Mouse (Mus musculus): ENCODE results near the gene Klf16. TPM values are rescaled to one million over a fixed set of nuclear protein-coding genes. Genes with fewer than 3 reads are reported as not detected.

Gene Klf16
- polyA plus RNA-seq, 1 experiment from 2014 or later, result 4.8 TPM

GRCm38 (mm10) chr10:80546945-80547344 lies 30.2 kb downstream of the Klf16 start:
- no peak overlapping the region for H3K27ac ChIP-seq (ENCODE audit: low read depth, low read length)
- H3K4me3 ChIP-seq (ENCODE audit: low read depth, low read length), result no peak overlapping the region
- no peaks in the 10 kb centered on the region for H3K4me1 ChIP-seq (replicated peaks; ENCODE audit: control insufficient read depth, insufficient read depth, low read length)
- TF ChIP-seq CTCF (IDR thresholded peaks at IDR 0.05; ENCODE audit: low read depth), result no peak
- no peak for ATAC-seq
- no peak overlapping the region for H3K4me2 ChIP-seq (replicated peaks; ENCODE audit: low read depth)
- no peak overlapping the region for H3K9ac ChIP-seq (ENCODE audit: low read depth, low read length)
- H3K9me3 ChIP-seq (ENCODE audit: control insufficient read depth), result no peaks in the 10 kb centered on the region
- H3K27me3 ChIP-seq (replicated peaks; ENCODE audit: control insufficient read depth, insufficient read depth, low read length), result no peaks in the 10 kb centered on the region
- WGBS, result 93% methylated on average over 4 of the region's 4 CpGs
- peaks cover 88% of the 10 kb centered on the region for H3K36me3 ChIP-seq (ENCODE audit: control insufficient read depth, insufficient read depth)

GRCm38 (mm10) chr10:80545590-80545989 lies 31.5 kb downstream of the Klf16 start:
- H3K4me1 ChIP-seq (replicated peaks; ENCODE audit: control insufficient read depth, insufficient read depth, low read length), result no peaks in the 10 kb centered on the region
- H3K27me3 ChIP-seq (replicated peaks; ENCODE audit: control insufficient read depth, insufficient read depth, low read length), result no peaks in the 10 kb centered on the region
- no peak overlapping the region for H3K4me3 ChIP-seq (ENCODE audit: low read depth, low read length)
- TF ChIP-seq CTCF (IDR thresholded peaks at IDR 0.05; ENCODE audit: low read depth), result no peak
- H3K27ac ChIP-seq (ENCODE audit: low read depth, low read length), result no peak overlapping the region
- 89% methylated on average over 8 of the region's 8 CpGs for WGBS
- no peak overlapping the region for H3K9ac ChIP-seq (ENCODE audit: low read depth, low read length)
- no peak overlapping the region for H3K4me2 ChIP-seq (replicated peaks; ENCODE audit: low read depth)
- no peak for ATAC-seq
- peaks cover 96% of the 10 kb centered on the region for H3K36me3 ChIP-seq (ENCODE audit: control insufficient read depth, insufficient read depth)
- no peaks in the 10 kb centered on the region for H3K9me3 ChIP-seq (ENCODE audit: control insufficient read depth)

DNA sequence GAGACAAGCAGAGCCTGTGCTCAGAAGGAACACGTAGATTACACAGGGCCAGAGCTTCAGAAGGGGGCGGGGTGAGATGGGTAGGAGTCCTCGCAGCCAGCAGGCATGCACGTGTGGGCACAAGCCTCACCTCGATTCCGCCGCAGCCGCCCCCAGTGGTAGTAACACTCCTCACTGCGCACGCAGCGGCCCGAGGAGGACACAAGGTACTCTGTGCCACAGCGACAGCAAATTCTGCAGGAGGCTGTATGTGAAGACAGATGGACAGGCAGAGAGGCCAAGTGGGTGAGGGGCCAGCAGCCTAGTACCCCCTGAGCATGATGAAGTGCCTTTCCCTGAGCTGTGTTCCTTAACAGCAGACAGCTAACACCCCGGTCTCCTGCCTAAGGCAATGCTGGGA lies 33.2 kb downstream of the Klf16 start:
- no peaks in the 10 kb centered on the region for H3K27me3 ChIP-seq (replicated peaks; ENCODE audit: control insufficient read depth, insufficient read depth, low read length)
- peaks cover 79% of the 10 kb centered on the region for H3K36me3 ChIP-seq (ENCODE audit: control insufficient read depth, insufficient read depth)
- H3K9me3 ChIP-seq (ENCODE audit: control insufficient read depth), result no peaks in the 10 kb centered on the region
- no peak overlapping the region for H3K9ac ChIP-seq (ENCODE audit: low read depth, low read length)
- ATAC-seq, result no peak
- no peak overlapping the region for H3K27ac ChIP-seq (ENCODE audit: low read depth, low read length)
- 92% methylated on average over 14 of the region's 14 CpGs for WGBS
- no peak overlapping the region for H3K4me3 ChIP-seq (ENCODE audit: low read depth, low read length)
- H3K4me1 ChIP-seq (replicated peaks; ENCODE audit: control insufficient read depth, insufficient read depth, low read length), result no peaks in the 10 kb centered on the region
- H3K4me2 ChIP-seq (replicated peaks; ENCODE audit: low read depth), result no peak overlapping the region
- TF ChIP-seq CTCF (IDR thresholded peaks at IDR 0.05; ENCODE audit: low read depth), result no peak

DNA sequence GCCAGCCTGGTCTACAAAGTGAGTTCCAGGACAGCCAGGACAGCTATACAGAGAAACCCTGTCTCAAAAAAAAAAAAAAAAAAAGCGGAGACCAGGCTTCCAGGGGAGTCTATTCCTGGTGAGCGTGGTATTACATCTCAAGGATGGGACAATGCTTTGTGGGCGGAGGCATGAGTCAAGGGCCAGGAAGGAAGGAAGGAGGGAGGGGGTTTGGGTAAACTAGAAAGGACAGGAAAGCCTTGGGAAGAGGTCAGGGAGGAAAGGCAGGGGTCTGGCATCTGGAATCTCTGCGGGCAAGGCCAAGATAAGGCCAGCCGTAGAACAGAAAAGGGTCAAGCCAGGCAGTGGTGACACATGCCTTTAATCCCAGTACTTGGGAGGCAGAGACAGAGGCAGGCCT lies 37.6 kb downstream of the Klf16 start:
- Histone ChIP-seq H3K9me3 (ENCODE audit: control insufficient read depth) (no peaks in the 10 kb centered on the region), H3K27ac (ENCODE audit: low read depth, low read length) (no peak overlapping the region), H3K4me2 (replicated peaks; ENCODE audit: low read depth) (peak overlapping the region; percentile 49; the same call in 1 of the 2 replicates), H3K36me3 (ENCODE audit: control insufficient read depth, insufficient read depth) (peaks cover 36% of the 10 kb centered on the region), H3K9ac (ENCODE audit: low read depth, low read length) (no peak overlapping the region), H3K27me3 (replicated peaks; ENCODE audit: control insufficient read depth, insufficient read depth, low read length) (peaks cover 19% of the 10 kb centered on the region), H3K4me3 (ENCODE audit: low read depth, low read length) (no peak overlapping the region), H3K4me1 (replicated peaks; ENCODE audit: control insufficient read depth, insufficient read depth, low read length) (no peaks in the 10 kb centered on the region; the same call in 1 of the 2 replicates)
- no peak for TF ChIP-seq CTCF (IDR thresholded peaks at IDR 0.05; ENCODE audit: low read depth)
- ATAC-seq, result no peak
- WGBS, result 47% methylated on average over 5 of the region's 5 CpGs

DNA sequence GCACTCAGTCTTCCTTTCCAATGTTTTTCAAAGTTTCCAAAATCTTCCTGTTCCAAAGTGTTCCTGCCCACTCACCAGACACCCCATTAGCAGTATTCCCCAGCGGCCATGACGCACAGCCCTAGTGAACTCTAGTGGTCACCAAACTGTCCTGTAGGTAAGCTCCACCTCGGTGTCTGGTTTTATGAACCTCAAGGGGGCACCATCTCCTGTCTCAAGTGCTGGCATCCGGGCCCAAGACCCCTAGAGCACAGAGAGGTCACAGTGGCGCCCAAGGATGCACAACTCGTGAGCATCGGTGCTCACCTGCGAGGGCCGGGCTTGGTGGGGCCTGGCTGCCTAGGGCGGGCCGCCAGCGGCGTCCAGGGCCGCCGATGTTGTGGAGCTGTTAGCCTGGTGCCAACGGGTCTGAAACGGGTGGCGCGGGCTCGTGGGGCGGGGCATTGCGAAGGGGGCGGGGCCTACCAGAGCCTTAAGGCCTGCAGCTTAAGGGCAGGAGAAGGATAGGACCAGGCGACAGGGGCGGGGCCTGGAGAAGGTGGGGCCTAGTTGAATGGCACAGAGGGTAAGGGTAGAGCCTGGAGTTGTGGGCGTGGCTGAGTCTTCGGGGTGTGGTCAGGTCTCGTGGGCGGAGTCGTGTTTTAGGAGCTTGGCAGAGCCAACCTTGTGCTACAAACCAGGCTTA lies 38.3 kb downstream of the Klf16 start, which contains the start of gene Atp8b3:
Gene Atp8b3, minus strand, starts transcription at position 415 of the 685 bp plus-strand sequence.
- Histone ChIP-seq H3K4me2 (replicated peaks; ENCODE audit: low read depth) (peak within 1 kb of the TSS; percentile 49), H3K27ac (ENCODE audit: low read depth, low read length) (no peak within 1 kb of the TSS), H3K9me3 (ENCODE audit: control insufficient read depth) (no peaks in the 10 kb centered on the region), H3K9ac (ENCODE audit: low read depth, low read length) (no peak within 1 kb of the TSS), H3K4me3 (ENCODE audit: low read depth, low read length) (0 out of 2 replicates have a peak within 1 kb of the TSS, but pooled peaks have one; percentile 18), H3K36me3 (ENCODE audit: control insufficient read depth, insufficient read depth) (peaks cover 29% of the 10 kb centered on the region; the same call in 1 of the 2 replicates), H3K4me1 (replicated peaks; ENCODE audit: control insufficient read depth, insufficient read depth, low read length) (no peaks in the 10 kb centered on the region; the same call in 1 of the 2 replicates), H3K27me3 (replicated peaks; ENCODE audit: control insufficient read depth, insufficient read depth, low read length) (peaks cover 20% of the 10 kb centered on the region)
- ATAC-seq, result peak; percentile 87
- WGBS, result 3% methylated on average over 30 of the region's 30 CpGs
- TF ChIP-seq CTCF (IDR thresholded peaks at IDR 0.05; ENCODE audit: low read depth), result peak; percentile 46; the same call in 1 of the 2 replicates

DNA sequence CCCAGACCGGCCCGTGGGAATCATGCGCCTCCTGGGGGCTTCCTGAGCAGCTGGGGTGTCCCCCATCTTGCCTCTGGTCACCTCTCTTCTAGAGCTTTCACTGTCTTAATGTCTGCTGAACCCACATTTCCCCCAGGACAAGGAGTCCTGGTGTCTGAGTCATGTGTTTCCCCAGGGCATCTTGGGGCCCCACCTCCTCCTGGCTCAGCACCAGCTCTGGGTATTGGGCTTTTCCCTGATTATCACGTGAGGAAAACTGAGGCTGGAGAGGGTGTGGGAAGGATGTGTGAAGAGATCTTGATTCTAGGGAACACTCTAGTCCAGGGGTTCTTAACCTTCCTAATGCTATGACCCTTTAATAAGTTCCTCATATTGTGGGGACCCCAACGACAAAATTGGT lies 38.9 kb downstream of the Klf16 start:
- Histone ChIP-seq H3K9ac (ENCODE audit: low read depth, low read length) (no peak overlapping the region), H3K9me3 (ENCODE audit: control insufficient read depth) (no peaks in the 10 kb centered on the region), H3K4me3 (ENCODE audit: low read depth, low read length) (no peak overlapping the region), H3K4me2 (replicated peaks; ENCODE audit: low read depth) (no peak overlapping the region), H3K4me1 (replicated peaks; ENCODE audit: control insufficient read depth, insufficient read depth, low read length) (no peaks in the 10 kb centered on the region; the same call in 1 of the 2 replicates), H3K36me3 (ENCODE audit: control insufficient read depth, insufficient read depth) (peaks cover 22% of the 10 kb centered on the region; the same call in 1 of the 2 replicates), H3K27me3 (replicated peaks; ENCODE audit: control insufficient read depth, insufficient read depth, low read length) (peaks cover 20% of the 10 kb centered on the region), H3K27ac (ENCODE audit: low read depth, low read length) (no peak overlapping the region)
- 61% methylated on average over 5 of the region's 5 CpGs for WGBS
- no peak for ATAC-seq
- TF ChIP-seq CTCF (IDR thresholded peaks at IDR 0.05; ENCODE audit: low read depth), result no peak
